Mouse (Mus musculus) 416B (cell line): Measurements from ENCODE around the gene Hap1.
"Not testable (repeated sequence)": the region's sequence is repeated elsewhere in the genome, so short reads cannot be mapped to it uniquely, and the experiment has no call there.

Experiments
- DNase-seq: peaks from one replicate; pipeline ENCODE4 v3.0.0; 2011; ENCODE audit warnings: low read depth

The Hap1 gene

GRCm38 (mm10) chr11:100318529-100319451 lies 37.1 kb downstream of the Hap1 start:
- peak; percentile 12 for DNase-seq

GRCm38 (mm10) chr11:100317826-100318380 lies 38.0 kb downstream of the Hap1 start:
- DNase-seq: peak; percentile 13

GRCm38 (mm10) chr11:100315439-100315838 lies 40.5 kb downstream of the Hap1 start:
- no peak for DNase-seq

GRCm38 (mm10) chr11:100313424-100313823 lies 42.5 kb downstream of the Hap1 start:
- no peak for DNase-seq

GRCm38 (mm10) chr11:100312096-100312679 lies 43.7 kb downstream of the Hap1 start:
- no peak for DNase-seq

- DNase-seq: no peak
Measured at GRCm38 (mm10) chr11:100311656-100312055, 44.3 kb downstream of the Hap1 start.

- not testable (repeated sequence) for DNase-seq
Measured at GRCm38 (mm10) chr11:100308672-100309071, 47.3 kb downstream of the Hap1 start.

GRCm38 (mm10) chr11:100307900-100308299 lies 48.0 kb downstream of the Hap1 start:
- no peak for DNase-seq

GRCm38 (mm10) chr11:100301292-100301691 lies 54.6 kb downstream of the Hap1 start:
- DNase-seq: peak; percentile 74

GRCm38 (mm10) chr11:100300293-100300692 lies 55.6 kb downstream of the Hap1 start:
- peak; percentile 65 for DNase-seq

GRCm38 (mm10) chr11:100298274-100299036 lies 57.5 kb downstream of the Hap1 start:
- DNase-seq: peak; percentile 76

GRCm38 (mm10) chr11:100297801-100298200 lies 58.1 kb downstream of the Hap1 start:
- DNase-seq: peak; percentile 13
